Mouse (Mus musculus) megakaryocyte, embryonic 14.5 days (primary cell): ENCODE results near the gene Slc41a1.

Experiments
- FLI1 ChIP-seq: IDR thresholded peaks from 2 replicates; pipeline ENCODE4 v1.6.1; 2012; ENCODE audit warnings: low read length, inconsistent platforms, mixed read lengths
- GATA1 ChIP-seq: IDR thresholded peaks from 3 replicates; pipeline ENCODE4 v1.6.1; 2012; ENCODE audit warnings: mixed read lengths, low read length, inconsistent platforms, borderline replicate concordance

- TF ChIP-seq GATA1 (no peak), FLI1 (no peak)
Observed at GRCm38 (mm10) chr1:131823563-131823962, 3.7 kb upstream of the Slc41a1 start.
